Mouse (Mus musculus): ENCODE measurements around the gene St6gal1.

The St6gal1 gene

GRCm38 (mm10) chr16:23251445-23251773 lies 26.9 kb downstream of the St6gal1 start:
- no peak for DNase-seq (ENCODE audit: low spot score in 2 of 2)

- DNase-seq (ENCODE audit: low spot score in 2 of 2): no peak
Measured at GRCm38 (mm10) chr16:23253620-23254019, 29.1 kb downstream of the St6gal1 start.

- DNase-seq (ENCODE audit: low spot score in 2 of 2): no peak
Measured at GRCm38 (mm10) chr16:23254062-23254461, 29.5 kb downstream of the St6gal1 start.

GRCm38 (mm10) chr16:23256638-23257037 lies 32.1 kb downstream of the St6gal1 start:
- DNase-seq (ENCODE audit: low spot score in 2 of 2): no peak

- no peak for DNase-seq (ENCODE audit: low spot score in 2 of 2)
Measured at GRCm38 (mm10) chr16:23258429-23258822, 33.9 kb downstream of the St6gal1 start.

- no peak for DNase-seq (ENCODE audit: low spot score in 2 of 2)
Measured at GRCm38 (mm10) chr16:23258823-23259457, 34.4 kb downstream of the St6gal1 start.

GRCm38 (mm10) chr16:23259580-23259979 lies 35.0 kb downstream of the St6gal1 start:
- DNase-seq (ENCODE audit: low spot score in 2 of 2): no peak

- no peak for DNase-seq (ENCODE audit: low spot score in 2 of 2)
Measured at GRCm38 (mm10) chr16:23262131-23262768, 37.7 kb downstream of the St6gal1 start.

- no peak for DNase-seq (ENCODE audit: low spot score in 2 of 2)
Measured at GRCm38 (mm10) chr16:23262846-23263245, 38.3 kb downstream of the St6gal1 start.

GRCm38 (mm10) chr16:23264999-23265398 lies 40.5 kb downstream of the St6gal1 start:
- no peak for DNase-seq (ENCODE audit: low spot score in 2 of 2)

GRCm38 (mm10) chr16:23265481-23265880 lies 40.9 kb downstream of the St6gal1 start:
- no peak for DNase-seq (ENCODE audit: low spot score in 2 of 2)

GRCm38 (mm10) chr16:23266293-23266692 lies 41.8 kb downstream of the St6gal1 start:
- no peak for DNase-seq (ENCODE audit: low spot score in 2 of 2)

GRCm38 (mm10) chr16:23266896-23267295 lies 42.4 kb downstream of the St6gal1 start:
- DNase-seq (ENCODE audit: low spot score in 2 of 2): no peak

- no peak for DNase-seq (ENCODE audit: low spot score in 2 of 2)
Measured at GRCm38 (mm10) chr16:23268231-23268630, 43.7 kb downstream of the St6gal1 start.

GRCm38 (mm10) chr16:23269056-23269983 lies 44.8 kb downstream of the St6gal1 start:
- no peak for DNase-seq (ENCODE audit: low spot score in 2 of 2)

GRCm38 (mm10) chr16:23269984-23270912 lies 45.7 kb downstream of the St6gal1 start:
- no peak for DNase-seq (ENCODE audit: low spot score in 2 of 2)

GRCm38 (mm10) chr16:23270913-23271253 lies 46.3 kb downstream of the St6gal1 start:
- no peak for DNase-seq (ENCODE audit: low spot score in 2 of 2)

GRCm38 (mm10) chr16:23271746-23272520 lies 47.4 kb downstream of the St6gal1 start:
- DNase-seq (ENCODE audit: low spot score in 2 of 2): no peak

GRCm38 (mm10) chr16:23272521-23273230 lies 48.1 kb downstream of the St6gal1 start:
- no peak for DNase-seq (ENCODE audit: low spot score in 2 of 2)

GRCm38 (mm10) chr16:23274005-23274404 lies 49.5 kb downstream of the St6gal1 start:
- DNase-seq (ENCODE audit: low spot score in 2 of 2): no peak

Data from spleen, postnatal 14 days (tissue).